Mouse (Mus musculus): ENCODE data around the gene Dus3l.

Dus3l gene

DNA sequence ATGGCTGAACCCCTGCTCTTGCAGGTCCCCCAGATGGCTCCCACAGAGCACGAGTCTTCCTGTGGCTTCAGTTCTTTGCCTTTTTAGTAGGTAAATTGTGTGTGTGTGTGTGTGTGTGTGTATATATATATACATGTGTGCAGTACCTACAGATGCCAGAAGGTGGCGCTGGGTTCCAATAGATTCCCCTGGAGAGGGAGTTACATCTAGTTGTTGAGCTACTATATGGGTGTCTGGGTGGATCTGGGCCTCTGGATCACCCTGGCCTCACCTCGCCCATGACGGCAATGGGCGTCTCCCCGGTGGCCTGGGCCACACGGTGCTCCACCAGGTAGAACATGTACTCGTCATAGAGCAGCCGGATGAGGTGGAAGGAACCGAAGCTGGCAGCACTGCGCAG, 13.0 kb downstream of the Dus3l start:
- in situ Hi-C loops (cut with MboI; ENCODE audit: low pct_unique_long_range_greater_than_20kb in 1 of 2, low sequenced_read_pairs in 2 of 2, unreplicated experiment in 1 of 2) = no loop called here

DNA sequence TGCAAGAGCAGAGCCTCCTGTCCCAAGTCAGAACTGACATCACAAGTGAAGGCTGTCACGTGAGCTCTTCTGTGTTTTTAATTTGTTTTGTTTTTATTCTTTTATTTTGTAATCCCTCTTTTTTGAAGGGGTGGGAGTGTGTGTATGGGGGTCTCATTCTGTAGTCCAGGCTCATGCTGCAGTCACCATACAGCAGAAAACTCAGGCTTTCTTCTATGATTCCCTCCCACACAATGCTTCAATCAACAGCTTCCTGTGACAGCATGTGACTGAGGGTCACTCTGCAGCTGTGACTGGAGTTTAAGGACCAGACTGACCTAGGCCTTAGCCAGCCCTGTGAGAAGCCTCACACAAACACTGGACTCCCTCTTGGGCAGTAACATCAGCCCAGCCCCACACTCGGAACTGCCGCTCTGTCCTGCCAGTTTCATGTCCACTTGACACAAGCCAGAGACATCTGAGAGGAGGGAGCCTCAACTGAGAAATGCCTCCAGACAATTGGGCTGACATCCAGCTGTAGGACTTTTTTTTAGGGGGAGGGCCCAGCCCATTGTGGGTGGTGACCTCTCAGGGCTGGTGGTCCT, 14.3 kb downstream of the Dus3l start:
- in situ Hi-C loops (cut with MboI; ENCODE audit: low pct_unique_long_range_greater_than_20kb in 1 of 2, low sequenced_read_pairs in 2 of 2, unreplicated experiment in 1 of 2) = no loop called here

DNA sequence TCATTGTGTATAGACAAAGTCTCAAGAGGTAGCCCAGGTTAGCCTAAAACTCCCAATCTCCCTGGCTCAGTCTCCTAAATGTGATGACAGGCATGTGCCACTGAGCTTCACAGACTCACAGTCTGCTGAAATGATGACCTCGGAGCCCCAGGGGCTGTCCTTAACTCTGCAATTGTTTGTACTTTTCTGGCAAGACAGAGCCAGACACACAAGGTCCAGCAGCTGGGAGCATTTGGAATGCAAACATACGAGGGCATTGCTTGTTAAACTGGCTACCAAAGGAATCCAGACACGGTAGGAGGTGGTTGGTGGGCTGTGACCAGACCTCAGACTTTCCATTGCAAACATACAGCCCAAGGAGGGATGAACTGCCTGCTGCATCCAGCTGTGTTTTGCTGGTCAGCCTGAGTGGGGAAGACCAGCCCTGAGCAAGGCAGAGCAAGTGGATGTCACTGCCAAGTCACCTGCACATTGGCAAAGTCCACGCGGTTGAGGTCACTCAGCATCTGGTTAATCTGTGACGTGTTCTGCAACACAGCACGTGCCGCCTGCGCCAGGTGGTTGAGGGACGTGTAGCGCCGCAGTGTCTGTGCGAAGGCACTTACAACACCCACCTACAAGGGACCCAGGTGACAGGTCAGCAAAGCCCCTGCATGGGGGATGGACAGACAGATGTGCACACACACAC, 15.9 kb downstream of the Dus3l start:
- in situ Hi-C loops (cut with MboI; ENCODE audit: low pct_unique_long_range_greater_than_20kb in 1 of 2, low sequenced_read_pairs in 2 of 2, unreplicated experiment in 1 of 2) = no loop called here

DNA sequence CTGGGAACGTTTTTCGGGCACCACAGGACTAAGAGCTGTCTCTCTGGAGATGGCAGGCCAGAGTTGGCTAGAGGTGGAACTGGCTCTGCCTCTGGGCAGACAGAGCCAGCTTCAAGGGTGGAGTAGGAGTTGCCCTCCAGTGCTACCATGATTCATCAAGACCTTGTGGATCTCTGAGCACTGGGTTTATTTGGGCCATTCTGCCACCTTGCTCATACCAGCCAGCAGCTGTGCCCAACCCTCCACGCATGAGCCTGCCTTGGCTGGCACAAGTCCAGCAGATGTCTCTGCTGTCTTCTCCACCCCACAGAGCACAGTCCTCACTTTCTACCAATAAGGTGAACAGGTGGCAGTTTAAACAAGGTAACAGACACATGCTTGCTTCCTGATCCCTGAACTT, 24.3 kb downstream of the Dus3l start:
- in situ Hi-C loops (cut with MboI; ENCODE audit: low pct_unique_long_range_greater_than_20kb in 1 of 2, low sequenced_read_pairs in 2 of 2, unreplicated experiment in 1 of 2) = no loop called here

DNA sequence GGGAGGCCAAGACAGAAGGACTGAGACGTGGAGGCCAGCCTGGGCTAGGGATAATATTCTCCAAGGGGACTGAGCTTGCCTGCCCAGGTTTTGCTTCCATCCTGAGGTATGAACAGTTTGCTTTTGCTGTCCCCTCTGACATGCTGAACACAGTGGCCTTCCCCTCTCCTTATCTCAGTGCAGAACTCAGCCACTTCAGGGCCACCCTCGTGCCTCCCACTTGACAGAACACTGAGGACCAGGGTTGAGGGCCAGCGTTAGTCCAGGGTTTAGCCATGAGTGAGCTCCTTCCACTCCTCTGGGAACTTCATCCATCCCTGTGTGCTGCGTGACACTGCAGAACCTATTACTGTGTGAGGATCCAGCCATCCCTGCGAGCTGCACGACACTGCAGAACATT, 24.7 kb downstream of the Dus3l start:
- in situ Hi-C loops (cut with MboI; ENCODE audit: low pct_unique_long_range_greater_than_20kb in 1 of 2, low sequenced_read_pairs in 2 of 2, unreplicated experiment in 1 of 2) = no loop called here

DNA sequence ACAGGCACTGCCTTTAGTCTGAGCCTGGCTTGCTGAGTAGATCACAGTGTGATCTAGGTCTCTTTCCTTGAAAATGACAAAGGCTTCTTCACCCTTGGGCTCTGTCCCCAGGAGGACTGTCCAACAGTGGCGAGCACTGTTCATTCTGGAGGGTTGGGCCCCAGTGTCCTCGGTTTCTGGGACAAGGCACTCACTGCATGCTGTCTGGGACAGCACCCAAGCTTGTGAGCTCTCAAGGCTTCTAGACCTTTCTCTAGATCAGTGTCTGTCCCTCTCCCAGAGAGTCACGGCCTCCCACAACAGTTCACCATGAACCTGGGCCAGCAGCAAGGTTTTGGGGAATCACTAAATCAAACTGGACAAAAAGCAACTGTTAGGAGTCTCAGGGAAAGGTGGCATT, 28.0 kb downstream of the Dus3l start:
- in situ Hi-C loops (cut with MboI; ENCODE audit: low pct_unique_long_range_greater_than_20kb in 1 of 2, low sequenced_read_pairs in 2 of 2, unreplicated experiment in 1 of 2) = no loop called here

DNA sequence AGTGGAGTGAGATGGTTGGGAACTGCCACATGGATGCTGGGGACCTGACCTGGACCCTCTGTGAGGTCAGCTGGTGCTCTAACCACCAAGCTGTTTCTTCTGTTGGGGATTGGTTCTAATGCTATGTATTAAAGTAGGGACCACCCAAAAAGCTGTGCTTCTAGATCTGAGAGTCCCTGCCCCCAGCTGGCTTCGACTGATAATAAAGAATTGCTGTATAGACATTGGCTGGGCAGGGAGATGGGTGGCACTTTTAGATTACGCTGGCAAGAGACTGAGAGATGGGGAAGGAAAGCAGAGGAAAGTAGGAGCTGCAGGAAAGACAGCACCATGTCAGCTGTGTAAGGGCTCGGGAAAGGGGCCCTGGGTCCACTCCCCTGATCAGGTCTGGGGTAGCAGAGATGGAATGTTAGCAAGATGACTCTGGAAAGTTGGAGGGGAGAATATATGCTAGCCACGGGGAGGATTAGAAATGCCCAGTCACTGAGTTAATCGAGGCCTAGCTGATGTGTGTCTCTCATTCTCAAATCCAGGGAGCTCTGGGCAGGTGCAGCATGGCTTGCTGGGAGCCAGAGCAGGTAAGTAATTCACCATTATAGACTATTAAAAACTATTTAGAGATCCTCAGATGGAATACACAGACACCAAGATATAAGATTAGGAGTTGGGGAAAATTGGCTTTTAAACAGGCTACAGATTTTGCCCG, 29.2 kb downstream of the Dus3l start:
- in situ Hi-C loops (cut with MboI; ENCODE audit: low pct_unique_long_range_greater_than_20kb in 1 of 2, low sequenced_read_pairs in 2 of 2, unreplicated experiment in 1 of 2) = no loop called here

DNA sequence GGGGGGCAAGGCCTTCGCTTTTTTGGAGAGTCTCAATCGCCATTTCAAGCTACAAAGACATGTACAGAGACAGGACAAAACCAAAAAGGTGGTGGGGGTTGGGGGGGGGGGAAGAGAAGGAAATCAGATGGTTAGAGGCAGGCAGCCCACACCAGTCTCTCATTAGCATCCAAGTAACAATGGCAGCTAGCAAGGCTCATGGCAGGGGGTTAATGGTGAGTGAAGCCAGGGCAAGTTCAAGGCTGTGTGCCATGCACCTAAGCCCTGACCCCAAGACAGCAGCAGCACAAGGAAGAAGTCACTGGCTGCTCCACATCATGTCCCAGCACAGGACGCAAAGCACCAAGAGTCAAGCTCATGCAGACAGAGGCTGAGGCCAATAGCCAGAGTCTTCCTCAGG, 34.7 kb downstream of the Dus3l start:
- in situ Hi-C loops (cut with MboI; ENCODE audit: low pct_unique_long_range_greater_than_20kb in 1 of 2, low sequenced_read_pairs in 2 of 2, unreplicated experiment in 1 of 2) = no loop called here

DNA sequence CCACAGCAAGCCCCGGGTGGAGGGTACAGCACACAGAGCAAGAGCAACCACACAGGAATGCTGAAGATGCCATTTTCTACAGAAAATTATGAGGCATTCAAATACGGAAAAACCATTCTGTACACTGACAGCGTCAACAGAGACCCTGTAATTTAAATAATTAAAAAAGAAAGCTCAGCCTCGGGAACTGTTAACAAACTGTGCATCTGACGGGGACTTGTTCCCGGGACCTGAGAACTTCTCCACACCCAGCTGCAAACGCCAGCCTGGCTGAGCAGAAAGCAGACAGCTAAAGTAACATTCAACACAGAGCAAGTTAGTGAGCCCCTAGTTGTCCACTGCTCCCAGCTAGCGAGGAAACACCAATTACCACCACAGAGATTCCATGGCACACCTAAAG, 37.5 kb downstream of the Dus3l start:
- in situ Hi-C loops (cut with MboI; ENCODE audit: low pct_unique_long_range_greater_than_20kb in 1 of 2, low sequenced_read_pairs in 2 of 2, unreplicated experiment in 1 of 2) = no loop called here

DNA sequence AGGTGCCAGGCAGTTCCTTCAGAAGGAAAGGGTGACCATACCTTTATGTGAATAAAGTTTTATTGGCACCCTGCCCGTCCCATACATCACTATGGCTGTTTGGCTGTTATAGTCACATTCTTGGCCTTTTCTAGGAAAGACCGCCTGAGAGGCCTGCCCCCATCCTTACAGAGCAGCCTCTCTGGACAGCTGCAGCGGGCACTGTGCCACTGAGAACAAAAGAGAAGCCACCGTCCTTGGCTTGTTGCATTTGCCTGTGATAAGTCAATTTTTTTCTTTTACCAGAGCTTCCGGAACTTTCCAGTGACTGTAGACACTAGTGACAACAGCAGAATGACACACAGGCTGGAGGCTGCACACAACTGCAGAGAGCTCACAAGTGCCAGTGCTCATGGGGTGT, 40.4 kb downstream of the Dus3l start:
- in situ Hi-C loops (cut with MboI; ENCODE audit: low pct_unique_long_range_greater_than_20kb in 1 of 2, low sequenced_read_pairs in 2 of 2, unreplicated experiment in 1 of 2) = loop anchor here in 1 of 2 experiments (5.0 kb wide), 1 partner anchor 132 kb away; the partner anchor contains the start of gene Mllt1

DNA sequence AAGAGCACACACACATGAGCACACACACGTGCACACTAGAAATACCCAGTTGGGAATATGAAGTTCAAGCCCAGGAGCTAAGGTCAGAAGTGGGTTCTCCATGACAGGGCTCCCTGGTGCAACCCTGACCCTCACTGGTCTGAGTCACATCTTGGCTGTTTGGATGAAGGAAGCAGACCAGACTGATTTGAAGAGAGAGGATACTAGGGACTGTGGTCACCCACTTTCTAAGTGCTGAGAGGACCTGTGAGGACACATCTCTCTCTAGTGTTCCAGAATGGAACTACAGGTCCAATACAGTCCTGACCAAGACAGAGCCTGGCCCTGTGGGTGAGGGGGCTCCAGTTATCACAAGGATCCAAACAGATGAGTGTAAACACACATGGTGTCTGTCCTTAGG, 41.2 kb downstream of the Dus3l start:
- in situ Hi-C loops (cut with MboI; ENCODE audit: low pct_unique_long_range_greater_than_20kb in 1 of 2, low sequenced_read_pairs in 2 of 2, unreplicated experiment in 1 of 2) = loop anchor here in 1 of 2 experiments (5.0 kb wide), 1 partner anchor 132 kb away; the partner anchor contains the start of gene Mllt1

DNA sequence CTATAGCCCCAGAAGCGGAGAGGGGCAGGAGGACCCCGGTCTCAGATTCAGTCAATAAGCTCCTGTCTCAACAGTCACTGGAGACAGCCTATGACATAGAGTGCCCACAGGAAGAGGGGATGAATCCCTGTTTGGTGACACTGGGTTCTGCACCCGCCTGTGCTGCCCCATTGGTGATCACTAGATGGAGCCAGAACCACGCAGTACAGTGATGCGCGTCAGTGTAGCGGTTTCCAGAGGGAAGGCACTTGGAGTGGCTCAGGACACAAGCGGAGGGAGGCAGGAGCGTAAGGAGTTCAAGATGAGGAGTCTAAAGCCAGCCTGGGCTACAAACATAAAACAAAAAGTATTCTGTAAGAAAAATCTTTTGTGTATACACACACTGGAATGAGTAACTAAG, 44.0 kb downstream of the Dus3l start:
- in situ Hi-C loops (cut with MboI; ENCODE audit: low pct_unique_long_range_greater_than_20kb in 1 of 2, low sequenced_read_pairs in 2 of 2, unreplicated experiment in 1 of 2) = loop anchor here in 1 of 2 experiments (5.0 kb wide), 1 partner anchor 129 kb away; the partner anchor contains the start of gene Mllt1

DNA sequence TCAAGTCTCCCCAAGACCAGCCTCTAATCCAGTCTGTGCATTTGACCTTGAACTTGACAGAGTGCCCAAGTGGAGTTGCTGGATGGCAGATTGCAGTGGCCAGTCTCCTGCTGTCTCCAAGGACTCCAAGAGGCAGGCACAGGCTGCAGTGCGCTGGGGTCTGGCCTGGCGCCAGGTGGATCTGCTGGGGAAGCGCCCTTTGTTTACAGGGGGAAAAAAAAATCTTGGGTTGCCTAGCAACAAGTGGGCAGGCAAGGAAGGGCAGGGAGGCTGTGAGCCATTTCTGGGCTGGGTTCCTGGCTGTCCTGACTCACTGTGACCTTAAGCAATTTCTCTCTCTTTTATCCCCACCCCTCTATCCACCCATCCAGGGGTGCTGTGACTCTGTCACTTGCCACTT, 45.7 kb downstream of the Dus3l start:
- in situ Hi-C loops (cut with MboI; ENCODE audit: low pct_unique_long_range_greater_than_20kb in 1 of 2, low sequenced_read_pairs in 2 of 2, unreplicated experiment in 1 of 2) = loop anchor here in 1 of 2 experiments (5.0 kb wide), 1 partner anchor 47 kb away; no protein-coding TSS in a partner anchor

DNA sequence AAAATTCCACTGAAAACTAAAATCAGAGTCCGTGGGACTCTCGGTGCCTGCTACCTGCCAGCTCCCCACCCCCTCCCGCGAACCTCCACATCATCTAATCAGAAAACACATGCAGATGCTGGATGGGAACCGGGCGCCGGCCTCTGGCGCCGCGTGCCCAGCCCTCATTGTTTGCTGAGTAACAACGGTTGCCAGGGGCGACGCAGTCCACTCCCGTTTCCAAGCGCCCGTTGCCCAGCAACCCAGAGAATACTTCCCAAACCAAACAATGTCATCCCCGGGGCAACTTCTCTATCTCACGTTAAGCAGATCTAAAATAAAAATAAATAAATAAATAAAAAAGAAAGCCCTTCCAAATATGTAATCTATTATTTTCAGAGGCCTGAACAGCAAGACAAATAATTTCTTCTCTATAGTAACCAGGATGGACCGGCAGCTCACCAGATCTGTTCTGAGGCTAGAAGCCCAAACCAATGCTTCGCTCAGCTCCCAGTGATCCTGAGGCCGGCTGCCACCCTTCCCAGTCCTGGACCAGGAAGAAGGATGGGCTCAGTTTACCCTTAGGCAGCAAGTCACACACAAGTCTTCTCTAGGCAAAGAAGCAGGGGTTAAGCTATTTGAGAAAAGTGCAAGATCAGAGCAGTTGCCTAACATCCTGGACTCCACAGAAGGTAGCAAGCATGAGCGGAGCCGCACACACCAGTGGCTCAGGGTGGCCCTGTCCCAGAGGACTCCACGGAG, 49.9 kb downstream of the Dus3l start:
- in situ Hi-C loops (cut with MboI; ENCODE audit: low pct_unique_long_range_greater_than_20kb in 1 of 2, low sequenced_read_pairs in 2 of 2, unreplicated experiment in 1 of 2) = loop anchor here (5.0 kb wide), 1 partner anchor 43 kb away; no protein-coding TSS in a partner anchor

DNA sequence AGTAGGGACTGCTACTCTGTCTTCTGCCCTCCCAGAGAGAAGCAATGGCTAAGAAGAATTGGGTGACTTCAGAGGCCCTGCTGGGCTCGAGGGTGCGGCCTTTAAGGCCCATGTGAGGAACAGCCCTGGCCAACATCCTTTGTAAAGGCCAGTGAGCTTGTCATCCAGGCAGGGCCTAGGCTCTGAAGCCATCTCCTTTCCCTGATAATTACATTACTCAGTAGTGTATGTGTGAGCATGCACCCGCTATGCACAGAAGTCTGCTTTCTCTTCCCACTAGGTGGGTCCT, 50.4 kb downstream of the Dus3l start:
- in situ Hi-C loops (cut with MboI; ENCODE audit: low pct_unique_long_range_greater_than_20kb in 1 of 2, low sequenced_read_pairs in 2 of 2, unreplicated experiment in 1 of 2) = loop anchor here in 1 of 2 experiments (5.0 kb wide), 1 partner anchor 42 kb away; no protein-coding TSS in a partner anchor

DNA sequence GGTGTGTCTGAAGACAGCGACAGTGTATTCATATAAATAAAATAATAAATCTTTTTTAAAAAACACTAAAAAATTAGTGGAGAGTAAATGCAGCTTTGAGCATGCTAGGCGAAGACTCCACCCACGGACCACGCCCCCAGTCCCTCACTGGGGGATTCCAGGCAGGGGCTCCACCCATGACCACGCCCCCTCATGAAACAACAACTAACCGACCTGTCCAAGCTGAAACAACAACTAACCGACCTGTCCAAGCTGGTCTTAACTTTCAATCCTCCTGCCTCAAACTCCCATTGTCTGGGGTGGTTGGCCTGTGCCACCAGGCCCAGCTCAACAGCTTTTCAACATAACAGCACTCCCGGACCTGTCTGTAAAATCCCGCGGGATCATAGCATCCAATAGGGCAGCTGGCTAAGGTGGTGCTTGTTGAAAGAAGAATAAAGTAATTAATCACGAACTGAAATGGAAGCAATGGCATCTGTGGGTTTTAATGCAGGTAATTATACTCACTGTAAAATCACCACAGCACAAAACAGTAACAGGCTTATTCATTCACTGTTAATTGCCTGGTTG, 53.6 kb downstream of the Dus3l start:
- in situ Hi-C loops (cut with MboI; ENCODE audit: low pct_unique_long_range_greater_than_20kb in 1 of 2, low sequenced_read_pairs in 2 of 2, unreplicated experiment in 1 of 2) = loop anchor here in 1 of 2 experiments (5.0 kb wide), 1 partner anchor 39 kb away; no protein-coding TSS in a partner anchor

DNA sequence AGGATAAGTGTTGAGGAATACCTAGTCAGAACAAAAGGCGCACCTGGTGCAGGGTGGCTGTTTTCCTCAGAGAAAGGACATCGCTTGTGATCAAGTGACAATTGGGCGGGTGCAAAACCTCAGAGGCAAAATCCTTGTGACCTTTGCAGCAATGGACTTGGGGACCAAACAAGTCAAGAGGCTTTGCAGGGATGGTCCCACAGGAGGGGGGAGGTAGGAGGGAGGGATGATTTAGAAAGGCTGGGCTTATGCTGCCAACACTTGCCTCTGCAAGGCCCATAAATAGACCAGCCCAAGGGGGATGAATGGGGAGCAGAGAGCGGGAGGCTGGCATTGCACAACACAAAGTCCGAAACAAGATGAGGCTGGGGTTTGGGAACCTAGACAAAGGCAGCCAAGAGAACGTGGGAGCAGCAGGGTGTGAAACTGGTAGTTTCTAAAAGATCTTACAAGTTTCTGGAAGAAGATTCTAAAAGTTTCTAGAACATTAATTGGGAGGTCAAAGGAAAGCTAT, 54.5 kb downstream of the Dus3l start:
- in situ Hi-C loops (cut with MboI; ENCODE audit: low pct_unique_long_range_greater_than_20kb in 1 of 2, low sequenced_read_pairs in 2 of 2, unreplicated experiment in 1 of 2) = loop anchor here in 1 of 2 experiments (5.0 kb wide), 1 partner anchor 38 kb away; no protein-coding TSS in a partner anchor
